Mouse (Mus musculus): ENCODE data around the gene Fam216a.
"Not testable (repeated sequence)": the region's sequence is repeated elsewhere in the genome, so short reads cannot be mapped to it uniquely, and the experiment has no call there.

Fam216a gene

DNA sequence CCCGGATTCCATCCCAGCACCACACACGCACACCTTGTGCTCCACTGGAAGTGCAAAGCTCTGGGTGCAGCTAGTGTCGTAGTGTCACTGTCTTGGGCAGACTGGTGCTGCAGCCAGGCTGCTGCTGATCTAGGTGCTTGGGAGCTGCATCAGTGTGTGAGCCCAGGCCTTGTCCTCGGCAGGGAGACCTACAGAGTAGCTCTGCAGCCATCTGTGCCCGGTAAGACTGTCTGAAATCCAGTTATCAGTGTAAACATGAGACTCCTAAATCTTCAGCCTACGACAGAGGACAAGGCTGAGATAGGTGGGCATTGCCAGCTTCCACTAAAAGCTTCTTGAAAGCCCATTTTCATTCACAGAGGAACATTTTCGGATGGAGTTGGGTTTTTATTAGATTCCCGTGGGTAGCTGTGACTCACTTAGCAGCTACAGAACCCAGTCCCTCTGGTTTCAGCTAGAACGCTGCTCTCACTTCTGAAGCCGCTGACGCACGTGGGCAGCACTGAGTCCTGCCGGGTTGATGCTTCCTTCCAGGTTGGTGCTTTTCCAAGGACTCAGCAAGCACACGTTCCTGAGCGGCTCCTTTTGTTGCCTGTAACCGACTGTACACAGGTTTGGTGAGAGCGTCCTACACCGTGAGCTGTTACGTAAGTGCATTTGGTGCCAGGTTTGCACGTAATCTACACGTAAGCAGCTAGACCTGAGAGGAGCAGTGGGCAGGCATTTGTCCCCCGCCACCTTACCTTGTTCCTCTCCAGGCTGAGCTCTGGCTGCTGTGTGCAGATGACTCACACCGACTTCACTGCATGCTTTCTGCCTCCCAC, 47.3 kb downstream of the Fam216a start:
- DNase-seq (ENCODE audit: low spot score in 2 of 2), result no peak

DNA sequence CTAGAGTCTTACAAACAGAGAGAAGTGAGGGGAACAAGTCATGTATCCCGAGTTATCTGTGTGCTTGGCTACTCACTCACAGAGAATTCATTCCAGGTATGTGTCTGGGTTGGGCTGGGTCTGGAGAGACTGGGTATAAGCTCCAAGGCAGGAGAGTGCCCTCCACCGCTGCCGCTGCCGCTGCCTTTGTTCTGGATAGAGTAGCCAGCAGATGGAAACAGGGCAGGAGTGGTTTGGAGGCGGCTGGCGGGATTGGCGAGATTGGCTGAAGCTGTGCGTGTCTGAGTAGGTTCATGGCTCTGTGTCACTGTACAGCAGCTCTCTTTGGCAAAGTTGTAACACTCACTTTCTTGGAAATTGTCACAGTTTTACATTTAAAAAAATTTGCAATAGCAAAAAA, 48.6 kb downstream of the Fam216a start:
- DNase-seq (ENCODE audit: low spot score in 2 of 2), result no peak

DNA sequence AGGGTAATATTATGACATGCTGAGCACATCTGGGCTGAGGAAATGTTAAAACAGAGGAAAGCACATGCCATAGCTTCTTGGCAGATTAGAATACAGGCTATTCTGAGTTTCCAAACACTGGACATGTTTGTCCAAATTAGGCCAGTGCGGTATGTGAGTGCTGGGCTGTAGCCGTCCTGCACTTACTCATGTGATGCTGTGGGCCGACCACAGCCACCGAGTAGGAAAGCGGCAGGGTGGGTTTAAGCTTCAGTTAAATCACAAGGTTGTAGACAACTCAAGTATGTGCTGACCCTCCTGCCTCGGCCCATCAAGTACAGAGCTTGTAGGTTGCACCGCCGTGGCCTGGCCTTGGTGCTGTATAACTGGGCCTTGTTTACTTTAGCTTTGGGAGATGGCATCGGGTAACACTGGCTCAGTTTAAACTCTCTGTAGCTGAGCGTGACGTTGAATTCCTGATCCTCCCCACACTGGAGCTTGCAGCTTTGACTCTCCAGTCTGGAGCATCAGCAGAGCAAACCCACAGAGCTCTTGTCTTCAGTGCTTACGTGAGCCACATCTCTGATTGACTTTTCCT, 51.9 kb downstream of the Fam216a start:
- DNase-seq (ENCODE audit: low spot score in 2 of 2), result no peak

DNA sequence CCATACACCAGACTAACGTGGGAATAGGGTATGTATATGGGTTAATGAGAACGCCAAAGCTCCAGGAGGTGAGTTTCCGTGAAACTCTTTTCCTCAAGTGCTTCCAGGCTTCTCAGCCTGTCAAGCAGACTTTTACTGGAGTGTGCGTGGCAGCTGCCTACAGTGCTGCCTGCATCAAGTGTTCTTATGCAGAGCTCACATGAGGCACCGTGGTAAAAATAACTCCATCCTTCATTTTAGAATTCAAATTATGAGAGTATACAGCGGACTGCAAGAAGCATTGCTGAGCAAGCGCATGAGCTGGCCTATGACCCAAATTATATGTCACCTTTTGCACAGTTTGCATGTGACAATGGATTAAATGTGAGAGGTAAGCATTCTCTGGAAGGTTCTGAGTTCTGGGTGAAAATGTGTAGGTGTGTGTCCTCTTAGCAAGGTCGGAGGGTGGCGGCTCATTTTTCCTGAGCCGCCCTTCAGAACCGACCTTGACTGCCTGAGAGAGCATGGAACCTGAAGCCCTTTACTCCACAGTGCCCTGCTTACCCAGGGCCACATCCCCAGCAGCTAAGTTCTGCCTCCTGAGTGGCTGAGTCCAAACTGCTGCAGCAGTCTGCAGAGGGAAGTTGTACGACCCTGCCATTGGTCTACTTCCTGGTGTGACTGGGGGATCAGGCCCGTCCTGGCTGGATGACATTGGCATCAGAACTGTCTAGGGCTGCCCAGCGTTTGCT, 52.5 kb downstream of the Fam216a start:
- no peak for DNase-seq (ENCODE audit: low spot score in 2 of 2)

DNA sequence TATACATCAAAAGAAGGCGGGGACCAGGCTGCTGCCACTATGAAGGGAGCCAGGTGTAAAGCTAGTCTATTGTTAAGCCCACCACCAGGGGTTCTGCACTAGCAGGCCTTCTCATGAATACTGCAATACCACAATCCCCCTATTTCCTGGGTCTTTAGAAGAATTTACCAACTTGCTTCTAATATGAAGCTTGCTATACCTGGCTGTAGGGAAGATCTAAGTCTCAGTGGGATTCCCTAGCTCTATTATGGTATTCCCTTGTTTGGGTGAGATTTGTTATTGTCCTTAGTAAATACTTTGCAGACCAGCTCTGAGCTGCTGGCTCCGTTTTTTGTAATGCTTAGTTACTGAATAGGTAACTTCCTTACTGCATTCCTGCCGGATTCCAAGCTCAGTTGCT, 53.2 kb downstream of the Fam216a start:
- not testable (repeated sequence) for DNase-seq (ENCODE audit: low spot score in 2 of 2)

DNA sequence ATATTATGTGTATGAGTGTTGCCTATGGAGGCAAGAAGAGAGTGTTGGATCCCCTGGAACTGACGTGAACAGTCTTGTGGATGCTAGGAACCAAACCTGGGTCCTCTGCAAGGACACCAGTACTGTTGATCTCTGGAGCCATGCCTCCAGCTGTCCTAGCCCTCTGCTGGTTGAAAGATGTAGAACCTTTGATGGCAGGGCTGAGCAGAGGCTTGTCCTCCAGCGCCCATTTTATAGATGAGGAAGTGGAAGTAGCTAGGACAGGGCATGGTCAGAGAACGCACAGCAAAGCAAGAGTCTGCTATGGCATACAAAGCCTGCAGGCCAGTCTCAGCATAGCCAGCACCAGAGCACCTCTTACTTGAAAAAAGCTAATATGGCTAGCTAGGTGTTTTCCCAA, 54.1 kb downstream of the Fam216a start:
- peak; percentile 60 to 79 for DNase-seq (ENCODE audit: low spot score in 2 of 2)

DNA sequence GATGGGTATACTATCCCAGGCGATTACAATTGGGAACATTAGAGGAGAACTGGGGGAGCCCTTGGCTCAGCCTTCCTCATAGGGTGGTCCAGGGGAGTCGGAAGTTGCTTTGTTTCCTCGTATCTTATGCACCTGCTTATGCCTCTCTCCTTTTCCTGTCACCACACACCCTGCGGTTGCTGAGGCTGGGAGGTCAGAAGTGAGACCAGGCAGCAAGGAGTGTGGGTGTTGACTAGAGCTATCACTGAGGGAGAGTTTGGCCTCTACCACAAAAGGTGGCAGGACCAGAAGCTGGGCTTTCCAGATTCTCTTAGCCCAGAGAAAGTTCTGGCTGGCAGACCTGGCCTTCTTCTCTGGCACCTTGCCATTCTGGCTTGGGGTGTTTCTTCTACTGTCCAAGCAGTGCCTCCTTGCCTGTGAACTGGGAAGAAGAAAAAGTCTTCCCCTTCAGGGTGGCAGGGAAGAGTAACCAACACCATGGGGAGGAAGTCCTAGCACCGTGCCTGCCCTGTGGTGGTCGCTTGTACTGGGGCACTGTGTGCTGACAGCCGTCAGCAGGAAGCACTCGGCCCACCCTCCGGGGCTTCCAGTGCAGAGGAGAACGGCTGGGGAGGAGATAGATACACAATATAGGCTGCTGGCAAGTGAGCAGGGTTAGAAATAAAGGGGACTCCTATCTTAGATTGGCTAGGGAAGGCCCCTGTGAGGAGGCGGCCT, 54.7 kb downstream of the Fam216a start:
- peak; percentile 28 to 55 for DNase-seq (ENCODE audit: low spot score in 2 of 2)

DNA sequence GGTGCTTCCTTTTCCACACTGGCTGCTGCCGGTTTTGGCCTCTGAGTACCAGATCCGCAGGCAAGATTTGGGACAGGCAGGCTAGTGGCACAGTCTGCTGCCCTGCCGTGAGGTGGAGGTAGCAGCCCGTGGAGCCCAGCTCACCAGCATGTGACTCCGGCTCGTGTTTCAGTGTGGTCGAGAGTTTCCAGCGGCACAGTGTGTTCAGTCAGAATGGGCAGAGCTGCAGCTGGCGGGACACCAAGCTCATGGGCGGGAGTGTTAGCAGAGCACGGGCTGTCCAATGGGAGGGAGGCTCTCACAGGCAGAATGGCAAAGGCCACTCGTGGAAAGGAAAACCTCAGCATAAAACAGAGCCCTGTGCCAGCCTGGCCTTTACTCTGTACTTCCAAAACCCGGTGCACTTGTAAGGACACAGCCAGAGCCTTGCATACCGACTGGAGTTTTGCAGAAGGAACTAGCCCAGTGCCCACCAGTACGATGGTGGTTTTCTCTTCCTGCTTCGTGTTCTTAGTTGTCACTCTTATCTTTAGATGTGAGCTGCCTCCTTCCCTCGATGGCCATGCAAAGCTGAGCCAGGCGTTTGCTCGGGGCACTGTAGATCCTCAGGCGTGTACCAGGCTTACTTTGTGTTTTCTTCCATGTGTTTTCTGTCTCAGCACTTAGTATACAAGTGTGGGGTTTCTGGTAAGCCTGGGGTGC, 57.0 kb downstream of the Fam216a start:
- peak; percentile 83 to 85 for DNase-seq (ENCODE audit: low spot score in 2 of 2)
